Mouse (Mus musculus): Measurements from ENCODE around the gene Vars. TPM values are rescaled to one million over a fixed set of nuclear protein-coding genes. Genes with fewer than 3 reads are reported as not detected.

The Vars gene
- polyA plus RNA-seq, 1 experiment = 261 TPM

DNA sequence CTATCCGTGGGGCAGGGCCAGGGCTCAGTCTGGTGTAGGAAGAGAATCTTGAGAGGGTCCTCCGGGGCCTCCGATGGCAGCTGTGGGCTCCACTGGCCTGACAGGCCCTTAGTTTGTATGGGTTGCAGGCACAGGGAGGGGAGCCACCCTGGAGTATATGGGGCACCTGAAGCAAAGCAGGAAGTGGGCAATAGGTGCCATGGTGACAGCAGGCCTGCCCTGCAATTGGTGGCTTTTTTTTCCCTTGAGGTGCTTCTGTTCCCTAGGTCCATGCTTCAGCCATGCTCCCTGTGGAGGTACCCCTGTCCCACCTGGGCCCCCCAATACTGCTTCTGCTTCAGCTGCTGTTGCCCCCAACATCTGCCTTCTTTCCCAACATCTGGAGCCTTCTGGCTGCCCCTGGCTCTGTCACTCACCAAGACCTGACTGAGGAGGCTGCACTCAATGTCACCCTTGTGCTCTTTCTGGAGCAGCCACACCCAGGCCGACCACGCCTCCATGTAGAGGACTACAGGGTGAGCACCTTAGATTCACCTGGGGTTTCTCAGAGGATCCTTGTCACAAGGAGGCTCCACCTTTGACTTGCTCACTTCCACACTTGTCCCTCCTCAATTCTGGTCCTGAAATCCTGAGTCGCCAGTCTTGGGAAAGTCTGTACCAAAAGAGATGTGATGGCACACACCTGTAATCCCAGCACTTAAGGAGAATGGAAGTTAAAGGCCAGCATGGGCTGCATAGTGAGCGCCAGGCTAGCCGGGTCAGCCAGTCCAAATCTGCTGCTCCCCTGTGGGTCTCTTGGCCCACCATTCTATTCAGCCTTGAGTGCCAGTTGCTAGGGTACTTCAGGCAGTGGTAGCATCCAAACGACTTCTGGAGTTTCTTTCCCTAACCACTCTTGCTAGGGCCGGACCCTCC, 16.3 kb downstream of the Vars start:
- H3K4me3 ChIP-seq (ENCODE audit: control insufficient read depth, low read depth, low read length) = no peak overlapping the region
- H3K4me1 ChIP-seq (ENCODE audit: control insufficient read depth, insufficient read depth, low read length) = peaks cover 5% of the 10 kb centered on the region
- TF ChIP-seq POLR2A (IDR thresholded peaks at IDR 0.05; ENCODE audit: control insufficient read depth, low read depth, low read length) (no peak), CTCF (IDR thresholded peaks at IDR 0.05; ENCODE audit: control insufficient read depth, insufficient read depth, insufficient replicate concordance, low read depth, low read length) (no peak)
- H3K27me3 ChIP-seq (ENCODE audit: control insufficient read depth, insufficient read depth, low read length) = no peaks in the 10 kb centered on the region
- H3K36me3 ChIP-seq (ENCODE audit: control insufficient read depth, insufficient read depth, low read length) = no peaks in the 10 kb centered on the region
- H3K27ac ChIP-seq (ENCODE audit: control insufficient read depth, insufficient read depth, low read depth, low read length) = no peak overlapping the region

- TF ChIP-seq CTCF (IDR thresholded peaks at IDR 0.05; ENCODE audit: control insufficient read depth, insufficient read depth, insufficient replicate concordance, low read depth, low read length) (no peak), POLR2A (IDR thresholded peaks at IDR 0.05; ENCODE audit: control insufficient read depth, low read depth, low read length) (no peak)
- Histone ChIP-seq H3K4me3 (ENCODE audit: control insufficient read depth, low read depth, low read length) (no peak overlapping the region), H3K27ac (ENCODE audit: control insufficient read depth, insufficient read depth, low read depth, low read length) (no peak overlapping the region), H3K36me3 (ENCODE audit: control insufficient read depth, insufficient read depth, low read length) (no peaks in the 10 kb centered on the region), H3K4me1 (ENCODE audit: control insufficient read depth, insufficient read depth, low read length) (peaks cover 5% of the 10 kb centered on the region), H3K27me3 (ENCODE audit: control insufficient read depth, insufficient read depth, low read length) (no peaks in the 10 kb centered on the region)
Observed at GRCm38 (mm10) chr17:35017706-35018030, 16.9 kb downstream of the Vars start.

DNA sequence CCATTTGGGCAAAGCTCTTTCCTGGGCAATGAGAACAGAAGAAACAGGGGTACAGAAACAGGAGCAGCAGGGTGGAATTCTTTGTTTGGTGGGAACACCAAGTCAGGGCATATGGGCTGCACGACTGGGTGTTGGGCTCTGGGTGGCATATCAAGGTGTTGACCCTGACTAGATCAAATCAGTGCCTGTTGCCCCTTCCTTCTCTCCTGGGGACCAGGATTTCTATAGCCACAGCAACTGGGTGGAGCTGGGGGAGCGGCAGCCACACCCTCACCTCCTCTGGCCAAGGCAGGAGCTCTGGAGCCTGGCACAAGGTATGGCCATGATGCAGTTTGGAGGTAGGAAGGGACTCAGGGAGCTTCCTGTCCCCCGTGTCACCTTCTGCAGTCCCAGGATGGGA, 17.4 kb downstream of the Vars start:
- TF ChIP-seq POLR2A (IDR thresholded peaks at IDR 0.05; ENCODE audit: control insufficient read depth, low read depth, low read length) (no peak), CTCF (IDR thresholded peaks at IDR 0.05; ENCODE audit: control insufficient read depth, insufficient read depth, insufficient replicate concordance, low read depth, low read length) (no peak)
- peaks cover 5% of the 10 kb centered on the region for H3K4me1 ChIP-seq (ENCODE audit: control insufficient read depth, insufficient read depth, low read length)
- H3K36me3 ChIP-seq (ENCODE audit: control insufficient read depth, insufficient read depth, low read length) = no peaks in the 10 kb centered on the region
- H3K27ac ChIP-seq (ENCODE audit: control insufficient read depth, insufficient read depth, low read depth, low read length) = no peak overlapping the region
- no peaks in the 10 kb centered on the region for H3K27me3 ChIP-seq (ENCODE audit: control insufficient read depth, insufficient read depth, low read length)
- no peak overlapping the region for H3K4me3 ChIP-seq (ENCODE audit: control insufficient read depth, low read depth, low read length)

- H3K4me1 ChIP-seq (ENCODE audit: control insufficient read depth, insufficient read depth, low read length) = peaks cover 5% of the 10 kb centered on the region
- no peaks in the 10 kb centered on the region for H3K27me3 ChIP-seq (ENCODE audit: control insufficient read depth, insufficient read depth, low read length)
- no peaks in the 10 kb centered on the region for H3K36me3 ChIP-seq (ENCODE audit: control insufficient read depth, insufficient read depth, low read length)
- no peak overlapping the region for H3K27ac ChIP-seq (ENCODE audit: control insufficient read depth, insufficient read depth, low read depth, low read length)
- TF ChIP-seq CTCF (IDR thresholded peaks at IDR 0.05; ENCODE audit: control insufficient read depth, insufficient read depth, insufficient replicate concordance, low read depth, low read length) (no peak), POLR2A (IDR thresholded peaks at IDR 0.05; ENCODE audit: control insufficient read depth, low read depth, low read length) (no peak)
- no peak overlapping the region for H3K4me3 ChIP-seq (ENCODE audit: control insufficient read depth, low read depth, low read length)
Observed at GRCm38 (mm10) chr17:35019894-35020293, 19.1 kb downstream of the Vars start.

- no peak overlapping the region for H3K27ac ChIP-seq (ENCODE audit: control insufficient read depth, insufficient read depth, low read depth, low read length)
- no peaks in the 10 kb centered on the region for H3K36me3 ChIP-seq (ENCODE audit: control insufficient read depth, insufficient read depth, low read length)
- no peak for TF ChIP-seq CTCF (IDR thresholded peaks at IDR 0.05; ENCODE audit: control insufficient read depth, insufficient read depth, insufficient replicate concordance, low read depth, low read length)
- no peak for TF ChIP-seq POLR2A (IDR thresholded peaks at IDR 0.05; ENCODE audit: control insufficient read depth, low read depth, low read length)
- no peaks in the 10 kb centered on the region for H3K27me3 ChIP-seq (ENCODE audit: control insufficient read depth, insufficient read depth, low read length)
- H3K4me1 ChIP-seq (ENCODE audit: control insufficient read depth, insufficient read depth, low read length) = peaks cover 5% of the 10 kb centered on the region
- H3K4me3 ChIP-seq (ENCODE audit: control insufficient read depth, low read depth, low read length) = peak overlapping the region; percentile 37
Observed at GRCm38 (mm10) chr17:35020551-35020950, 19.8 kb downstream of the Vars start.

DNA sequence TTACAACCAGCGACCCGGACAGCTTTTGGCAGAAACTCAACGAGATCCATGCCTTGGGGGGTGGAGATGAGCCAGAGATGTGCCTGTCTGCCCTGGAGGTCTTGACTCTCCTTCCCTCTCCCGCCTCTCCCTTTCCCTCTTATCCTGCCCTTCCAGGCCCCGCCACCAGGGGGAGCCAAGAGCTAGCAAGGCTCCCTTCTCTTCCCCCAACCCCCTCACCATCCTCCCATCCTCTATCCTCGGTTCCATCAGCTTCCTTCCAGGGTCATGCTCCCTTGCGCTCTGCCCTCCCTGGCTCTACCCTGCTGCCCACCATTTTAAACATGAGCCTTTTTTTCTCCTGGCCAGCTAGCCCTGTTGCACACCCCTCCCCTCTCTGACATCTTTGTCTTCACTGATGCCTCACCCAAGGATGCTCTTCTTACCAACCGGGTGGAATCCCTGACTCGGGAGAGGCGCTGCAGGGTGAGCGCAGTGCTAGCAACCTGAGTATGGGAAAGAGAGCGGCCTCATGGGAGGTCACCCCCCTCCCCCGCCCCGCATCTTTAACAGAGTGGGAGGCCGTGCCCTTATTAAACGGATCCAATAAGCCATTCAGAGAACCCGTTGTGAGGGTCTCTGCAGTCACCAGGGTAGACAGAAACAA, 20.5 kb downstream of the Vars start:
- H3K36me3 ChIP-seq (ENCODE audit: control insufficient read depth, insufficient read depth, low read length) = no peaks in the 10 kb centered on the region
- H3K4me3 ChIP-seq (ENCODE audit: control insufficient read depth, low read depth, low read length) = no peak overlapping the region; the same call in 1 of the 2 replicates
- H3K27ac ChIP-seq (ENCODE audit: control insufficient read depth, insufficient read depth, low read depth, low read length) = 0 out of 2 replicates have a peak overlapping the region, but pooled peaks have one; percentile 21
- peak; percentile 96 for TF ChIP-seq CTCF (IDR thresholded peaks at IDR 0.05; ENCODE audit: control insufficient read depth, insufficient read depth, insufficient replicate concordance, low read depth, low read length)
- no peak for TF ChIP-seq POLR2A (IDR thresholded peaks at IDR 0.05; ENCODE audit: control insufficient read depth, low read depth, low read length)
- H3K4me1 ChIP-seq (ENCODE audit: control insufficient read depth, insufficient read depth, low read length) = peaks cover 5% of the 10 kb centered on the region
- H3K27me3 ChIP-seq (ENCODE audit: control insufficient read depth, insufficient read depth, low read length) = no peaks in the 10 kb centered on the region

DNA sequence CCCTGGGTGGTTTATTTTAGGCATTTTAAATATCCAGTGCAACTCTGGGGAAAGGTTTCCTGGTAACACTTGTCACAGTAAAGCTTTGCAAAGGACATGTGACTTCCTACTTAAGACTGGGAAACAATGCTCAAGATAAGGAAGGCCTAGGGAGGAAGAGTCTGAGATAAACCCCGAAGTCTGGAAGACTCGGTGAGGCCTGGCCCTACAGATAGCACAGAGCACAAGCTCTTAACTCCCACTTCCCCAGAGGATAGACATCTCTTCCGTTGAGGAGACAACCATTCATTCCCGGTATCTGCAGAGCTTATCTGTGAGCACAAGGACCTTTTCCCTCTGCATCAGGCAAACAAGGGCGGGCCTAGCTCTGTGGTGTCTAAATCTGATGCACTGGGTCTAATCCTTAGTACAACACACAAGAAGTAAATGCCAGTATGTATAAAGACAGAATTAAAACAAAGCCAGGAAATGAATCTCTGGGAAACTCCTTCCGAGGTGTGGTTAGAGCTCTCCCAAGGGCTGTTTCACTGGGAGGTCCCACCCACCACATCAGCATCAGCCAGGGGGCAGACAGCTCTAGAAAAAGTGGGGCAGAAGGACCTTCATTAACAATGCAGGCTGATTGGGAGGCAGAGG, 21.2 kb downstream of the Vars start:
- Histone ChIP-seq H3K27ac (ENCODE audit: control insufficient read depth, insufficient read depth, low read depth, low read length) (no peak overlapping the region), H3K36me3 (ENCODE audit: control insufficient read depth, insufficient read depth, low read length) (no peaks in the 10 kb centered on the region), H3K4me1 (ENCODE audit: control insufficient read depth, insufficient read depth, low read length) (peaks cover 5% of the 10 kb centered on the region), H3K27me3 (ENCODE audit: control insufficient read depth, insufficient read depth, low read length) (no peaks in the 10 kb centered on the region), H3K4me3 (ENCODE audit: control insufficient read depth, low read depth, low read length) (no peak overlapping the region)
- TF ChIP-seq CTCF (IDR thresholded peaks at IDR 0.05; ENCODE audit: control insufficient read depth, insufficient read depth, insufficient replicate concordance, low read depth, low read length) (no peak), POLR2A (IDR thresholded peaks at IDR 0.05; ENCODE audit: control insufficient read depth, low read depth, low read length) (no peak)
